Mouse (Mus musculus) subcutaneous adipose tissue, adult 2 months (tissue): ENCODE measurements around the gene Tmem204. TPM values are rescaled to one million over a fixed set of nuclear protein-coding genes. Genes with fewer than 3 reads are reported as not detected.

Experiments
- polyA plus RNA-seq: library from polyadenylated mRNA; depleted of rRNA; stranded (reverse); fragments of >200 nt; gene quantifications from 2 replicates; pipeline ENCODE4 v1.2.3, GENCODE M21; 2012; ENCODE audit warnings: low replicate concordance; rRNA removed

Tmem204 gene
- 53.5 and 71.2 TPM in 2 replicates for polyA plus RNA-seq

GRCm38 (mm10) chr17:25083444-25083931 is at the start of gene Tmem204:
Gene Tmem204, minus strand, starts transcription at chr17:25083591.

GRCm38 (mm10) chr17:25120406-25120805 is 37.0 kb upstream of the Tmem204 start, which contains the start of gene Ptx4:
Gene Ptx4, plus strand, starts transcription at chr17:25120760.

DNA sequence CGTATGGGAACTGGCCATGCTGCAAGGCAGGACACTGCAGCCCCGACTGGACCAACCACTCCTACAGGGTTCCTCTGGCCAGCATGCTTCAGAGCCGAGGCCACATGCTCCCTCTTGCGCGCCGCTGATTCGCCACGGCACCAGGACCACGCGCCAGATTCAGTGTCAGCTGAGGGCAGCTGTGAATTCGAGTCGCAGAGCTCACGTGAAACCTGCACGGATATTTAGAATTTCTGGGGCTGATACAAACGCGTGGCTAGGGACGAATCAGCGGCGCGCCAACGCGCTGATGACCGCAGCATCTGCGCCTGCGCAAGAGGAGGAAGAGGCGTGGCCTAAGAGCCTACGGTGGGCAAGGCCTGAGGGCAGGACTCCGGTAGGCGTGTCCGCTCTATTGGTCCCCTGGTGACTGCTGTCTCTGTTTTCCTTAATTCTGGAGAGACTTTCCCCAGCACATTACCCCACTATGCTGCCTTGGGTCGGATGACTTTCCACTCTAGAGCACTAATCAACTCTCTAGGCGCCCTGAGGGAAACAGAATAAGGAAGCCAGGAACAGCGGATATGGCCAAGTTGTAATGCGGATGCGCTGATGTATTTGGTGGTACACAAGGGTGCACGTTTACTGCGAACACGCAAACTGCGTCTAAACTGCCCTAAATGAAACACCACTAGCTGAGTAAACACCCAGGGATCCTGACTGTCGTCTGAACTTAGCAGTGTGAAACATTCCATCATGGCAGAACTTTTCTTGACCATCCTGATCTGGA is 32.5 kb upstream of the Tmem204 start, which contains the start of gene Telo2:
Gene Telo2, minus strand, starts transcription at position 304 of the 769 bp plus-strand sequence.

GRCm38 (mm10) chr17:25015655-25016291 is 67.6 kb downstream of the Tmem204 start, which contains the start of the genes Cramp1l and Ift140:
Gene Cramp1l, minus strand, starts transcription at chr17:25015788.
Gene Ift140, plus strand, starts transcription at chr17:25016085.

Other genes with a start within 250 kb of the Tmem204 start
- 97.3 and 196 TPM in 2 replicates for gene Hagh, start 243.4 kb downstream of the Tmem204 start, polyA plus RNA-seq
- 10.9 and 14.8 TPM in 2 replicates for gene Fahd1, start 233.2 kb downstream of the Tmem204 start, polyA plus RNA-seq
- gene Igfals, start 217.6 kb downstream of the Tmem204 start, polyA plus RNA-seq, result 50.0 and 143 TPM in 2 replicates
- gene Nubp2, start 197.2 kb downstream of the Tmem204 start, polyA plus RNA-seq, result 32.7 and 38.4 TPM in 2 replicates
- gene Spsb3, start 196.9 kb downstream of the Tmem204 start, polyA plus RNA-seq, result 53.0 and 84.0 TPM in 2 replicates
- 30.9 and 44.6 TPM in 2 replicates for gene Eme2, start 188.5 kb downstream of the Tmem204 start, polyA plus RNA-seq
- 141 and 210 TPM in 2 replicates for gene Mrps34, start 188.5 kb downstream of the Tmem204 start, polyA plus RNA-seq
- gene Nme3, start 187.1 kb downstream of the Tmem204 start, polyA plus RNA-seq, result 39.5 and 77.7 TPM in 2 replicates
- 103 and 150 TPM in 2 replicates for gene Mapk8ip3, start 146.6 kb downstream of the Tmem204 start, polyA plus RNA-seq
- gene Jpt2, start 122.9 kb downstream of the Tmem204 start, polyA plus RNA-seq, result 33.2 and 36.8 TPM in 2 replicates
- 18.4 and 29.4 TPM in 2 replicates for gene Cramp1l, start 67.8 kb downstream of the Tmem204 start, polyA plus RNA-seq
- gene Ift140, start 67.5 kb downstream of the Tmem204 start, polyA plus RNA-seq, result 14.3 and 23.1 TPM in 2 replicates
- gene Telo2, start 32.4 kb upstream of the Tmem204 start, polyA plus RNA-seq, result 15.3 and 43.8 TPM in 2 replicates
- 0.11 TPM in 1 of 2 replicates, not detected in the other for gene Ptx4, start 37.2 kb upstream of the Tmem204 start, polyA plus RNA-seq
- gene Clcn7, start 49.8 kb upstream of the Tmem204 start, polyA plus RNA-seq, result 42.8 and 52.6 TPM in 2 replicates
- 0.04 TPM in 1 of 2 replicates, not detected in the other for gene Ccdc154, start 78.9 kb upstream of the Tmem204 start, polyA plus RNA-seq
- gene Gm38655, start 91.9 kb upstream of the Tmem204 start, polyA plus RNA-seq, result not detected in 2 replicates
- gene BC003965, start 101.0 kb upstream of the Tmem204 start, polyA plus RNA-seq, result 12.1 and 13.6 TPM in 2 replicates
- 12.5 and 21.7 TPM in 2 replicates for gene Unkl, start 104.8 kb upstream of the Tmem204 start, polyA plus RNA-seq
- 40.8 and 46.8 TPM in 2 replicates for gene Gnptg, start 156.5 kb upstream of the Tmem204 start, polyA plus RNA-seq
- gene Tsr3, start 156.6 kb upstream of the Tmem204 start, polyA plus RNA-seq, result 21.1 and 23.1 TPM in 2 replicates
- gene Baiap3, start 172.8 kb upstream of the Tmem204 start, polyA plus RNA-seq, result 5.7 and 6.2 TPM in 2 replicates
- gene Ube2i, start 191.0 kb upstream of the Tmem204 start, polyA plus RNA-seq, result 103 and 196 TPM in 2 replicates
- 0.09 and 1.2 TPM in 2 replicates for gene Prss34, start 214.8 kb upstream of the Tmem204 start, polyA plus RNA-seq
- gene Prss28, start 225.1 kb upstream of the Tmem204 start, polyA plus RNA-seq, result not detected in 2 replicates
- gene Prss29, start 235.1 kb upstream of the Tmem204 start, polyA plus RNA-seq, result not detected in 2 replicates